Mouse (Mus musculus): ENCODE measurements around the gene Ak5. TPM values are rescaled to one million over a fixed set of nuclear protein-coding genes. Genes with fewer than 3 reads are reported as not detected.
"Not testable (repeated sequence)": the region's sequence is repeated elsewhere in the genome, so short reads cannot be mapped to it uniquely, and the experiment has no call there.

Ak5 gene
- polyA plus RNA-seq, 1 experiment, result 3.3 TPM

DNA sequence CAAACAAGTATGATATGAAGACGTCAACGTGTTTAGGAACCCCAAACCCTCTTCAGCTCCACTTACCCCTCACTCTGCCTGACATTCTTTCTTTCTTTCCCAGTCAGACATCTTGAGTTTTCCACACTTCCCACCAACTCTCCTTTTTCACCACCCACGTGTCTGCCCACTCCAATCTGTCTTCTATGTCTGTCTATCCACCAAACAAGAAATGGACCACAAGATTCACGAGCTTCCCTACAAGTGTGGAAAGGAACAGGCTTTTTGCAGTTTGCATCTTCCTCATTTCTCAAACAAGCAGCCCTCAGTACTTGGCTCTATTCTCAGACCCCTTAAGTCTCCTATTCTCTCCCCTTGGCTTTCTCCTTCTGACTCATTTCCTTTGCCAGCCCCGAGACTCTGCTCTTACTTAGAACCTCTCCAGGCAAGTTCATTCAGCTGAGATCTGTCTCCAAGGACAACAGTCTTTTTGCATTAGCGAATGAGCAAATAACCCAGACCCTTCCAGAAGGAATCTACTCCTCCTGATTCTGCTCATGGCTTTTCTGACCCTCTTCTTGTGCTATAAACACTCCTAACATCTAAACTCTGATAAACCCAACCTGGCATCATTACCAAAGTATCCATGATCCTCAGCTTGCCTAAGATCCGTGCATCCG is 75.3 kb downstream of the Ak5 start:
- WGBS, result 66% methylated on average over 8 of the region's 8 CpGs
- no peak overlapping the region for H3K27ac ChIP-seq (ENCODE audit: insufficient read depth, low read depth, low read length)
- no peak for DNase-seq
- H3K36me3 ChIP-seq (ENCODE audit: control insufficient read depth, insufficient read depth, low read length), result no peaks in the 10 kb centered on the region
- no peaks in the 10 kb centered on the region for H3K4me1 ChIP-seq (ENCODE audit: control insufficient read depth, insufficient read depth, low read length)
- TF ChIP-seq POLR2A (IDR thresholded peaks at IDR 0.05; ENCODE audit: low read depth, low read length) (no peak), CTCF (conservative IDR thresholded peaks at IDR 0.05; ENCODE audit: insufficient read depth, insufficient read length, low read depth, low read length) (no peak)
- no peak overlapping the region for H3K4me3 ChIP-seq (ENCODE audit: insufficient read depth, low read depth, low read length)
- no peaks in the 10 kb centered on the region for H3K27me3 ChIP-seq (replicated peaks; ENCODE audit: control insufficient read depth, insufficient read depth, low read length)

- 82% methylated on average over 7 of the region's 7 CpGs for WGBS
- DNase-seq, result no peak
- H3K4me3 ChIP-seq (ENCODE audit: insufficient read depth, low read depth, low read length), result no peak overlapping the region
- no peak for TF ChIP-seq CTCF (conservative IDR thresholded peaks at IDR 0.05; ENCODE audit: insufficient read depth, insufficient read length, low read depth, low read length)
- TF ChIP-seq POLR2A (IDR thresholded peaks at IDR 0.05; ENCODE audit: low read depth, low read length), result no peak
- no peaks in the 10 kb centered on the region for H3K36me3 ChIP-seq (ENCODE audit: control insufficient read depth, insufficient read depth, low read length)
- H3K27me3 ChIP-seq (replicated peaks; ENCODE audit: control insufficient read depth, insufficient read depth, low read length), result no peaks in the 10 kb centered on the region
- no peak overlapping the region for H3K27ac ChIP-seq (ENCODE audit: insufficient read depth, low read depth, low read length)
- H3K4me1 ChIP-seq (ENCODE audit: control insufficient read depth, insufficient read depth, low read length), result no peaks in the 10 kb centered on the region
Observed at GRCm38 (mm10) chr3:152590491-152590890, 77.7 kb downstream of the Ak5 start.

DNA sequence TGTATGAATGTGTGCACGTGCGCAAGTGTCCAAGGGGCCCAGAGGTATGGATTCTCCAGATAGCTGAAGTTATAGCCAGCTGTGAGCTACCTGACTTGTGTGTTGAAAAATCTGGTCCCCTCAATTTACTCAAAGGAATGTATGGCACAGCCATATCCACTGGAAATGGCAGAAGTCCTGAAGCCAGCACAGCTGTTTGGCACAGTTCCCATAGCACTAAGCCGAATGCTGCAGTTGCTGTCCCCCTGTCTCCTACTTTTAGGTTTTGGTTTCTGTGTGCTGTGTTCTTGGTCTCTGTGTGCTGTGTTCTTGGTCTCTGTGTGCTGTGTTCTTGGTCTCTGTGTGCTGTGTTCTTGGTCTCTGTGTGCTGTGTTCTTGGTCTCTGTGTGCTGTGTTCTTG is 79.1 kb downstream of the Ak5 start:
- 90% methylated on average over 3 of the region's 3 CpGs for WGBS
- not testable (repeated sequence) for H3K27me3 ChIP-seq (replicated peaks; ENCODE audit: control insufficient read depth, insufficient read depth, low read length); DNase-seq; H3K4me3 ChIP-seq (ENCODE audit: insufficient read depth, low read depth, low read length); H3K4me1 ChIP-seq (ENCODE audit: control insufficient read depth, insufficient read depth, low read length); H3K27ac ChIP-seq (ENCODE audit: insufficient read depth, low read depth, low read length); H3K36me3 ChIP-seq (ENCODE audit: control insufficient read depth, insufficient read depth, low read length)

DNA sequence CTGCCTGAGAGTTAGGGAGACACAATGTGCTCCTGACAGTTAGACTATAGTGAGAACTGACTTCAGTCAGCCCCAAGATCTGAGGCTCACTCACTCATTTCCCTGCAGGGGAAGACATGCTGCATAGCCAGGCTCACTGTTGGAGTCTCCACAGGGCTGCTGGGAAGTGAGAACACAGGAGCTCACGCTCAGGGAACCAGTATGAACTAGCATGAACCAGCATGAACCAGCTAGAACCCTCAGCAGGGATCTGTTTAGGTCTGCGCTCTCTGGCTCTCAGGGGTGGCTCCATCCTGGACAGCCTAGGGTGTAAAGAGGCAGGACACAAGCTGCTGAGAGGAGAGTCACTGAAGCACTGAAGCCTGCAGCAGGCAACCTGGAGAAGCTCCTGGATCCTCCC is 81.2 kb downstream of the Ak5 start:
- 45% methylated on average over 2 of the region's 2 CpGs for WGBS
- H3K27me3 ChIP-seq (replicated peaks; ENCODE audit: control insufficient read depth, insufficient read depth, low read length), result no peaks in the 10 kb centered on the region
- no peak for TF ChIP-seq CTCF (conservative IDR thresholded peaks at IDR 0.05; ENCODE audit: insufficient read depth, insufficient read length, low read depth, low read length)
- TF ChIP-seq POLR2A (IDR thresholded peaks at IDR 0.05; ENCODE audit: low read depth, low read length), result no peak
- H3K27ac ChIP-seq (ENCODE audit: insufficient read depth, low read depth, low read length), result no peak overlapping the region
- DNase-seq, result peak; percentile 25
- H3K4me3 ChIP-seq (ENCODE audit: insufficient read depth, low read depth, low read length), result no peak overlapping the region
- no peaks in the 10 kb centered on the region for H3K36me3 ChIP-seq (ENCODE audit: control insufficient read depth, insufficient read depth, low read length)
- H3K4me1 ChIP-seq (ENCODE audit: control insufficient read depth, insufficient read depth, low read length), result no peaks in the 10 kb centered on the region

GRCm38 (mm10) chr3:152586191-152586590 is 82.0 kb downstream of the Ak5 start:
- H3K27me3 ChIP-seq (replicated peaks; ENCODE audit: control insufficient read depth, insufficient read depth, low read length), result no peaks in the 10 kb centered on the region
- H3K36me3 ChIP-seq (ENCODE audit: control insufficient read depth, insufficient read depth, low read length), result no peaks in the 10 kb centered on the region
- DNase-seq, result peak; percentile 19
- 63% methylated on average over 8 of the region's 8 CpGs for WGBS
- no peak for TF ChIP-seq POLR2A (IDR thresholded peaks at IDR 0.05; ENCODE audit: low read depth, low read length)
- no peak for TF ChIP-seq CTCF (conservative IDR thresholded peaks at IDR 0.05; ENCODE audit: insufficient read depth, insufficient read length, low read depth, low read length)
- H3K27ac ChIP-seq (ENCODE audit: insufficient read depth, low read depth, low read length), result no peak overlapping the region
- no peaks in the 10 kb centered on the region for H3K4me1 ChIP-seq (ENCODE audit: control insufficient read depth, insufficient read depth, low read length)
- no peak overlapping the region for H3K4me3 ChIP-seq (ENCODE audit: insufficient read depth, low read depth, low read length)

DNA sequence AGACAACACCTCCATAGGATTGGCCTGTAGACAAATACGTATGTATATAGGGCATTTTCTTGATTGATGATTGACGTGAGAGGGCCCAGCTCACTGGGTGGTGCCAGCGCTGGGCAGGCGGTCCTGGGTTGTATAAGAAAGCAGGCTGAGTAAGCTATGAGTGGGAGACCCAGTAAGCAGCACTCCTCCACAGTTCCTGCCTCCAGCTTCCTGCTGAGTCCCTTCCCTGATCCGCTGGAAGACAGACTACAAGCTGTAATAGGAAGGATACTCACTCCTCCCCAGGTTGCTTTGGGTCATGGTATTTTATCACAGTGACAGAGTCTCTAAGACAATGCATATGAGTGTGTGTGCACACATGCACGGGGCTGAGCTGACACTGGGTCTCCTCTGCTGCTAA is 82.6 kb downstream of the Ak5 start:
- DNase-seq, result no peak
- no peak for TF ChIP-seq POLR2A (IDR thresholded peaks at IDR 0.05; ENCODE audit: low read depth, low read length)
- no peak for TF ChIP-seq CTCF (conservative IDR thresholded peaks at IDR 0.05; ENCODE audit: insufficient read depth, insufficient read length, low read depth, low read length)
- Histone ChIP-seq H3K4me1 (ENCODE audit: control insufficient read depth, insufficient read depth, low read length) (no peaks in the 10 kb centered on the region), H3K36me3 (ENCODE audit: control insufficient read depth, insufficient read depth, low read length) (no peaks in the 10 kb centered on the region), H3K27me3 (replicated peaks; ENCODE audit: control insufficient read depth, insufficient read depth, low read length) (no peaks in the 10 kb centered on the region), H3K27ac (ENCODE audit: insufficient read depth, low read depth, low read length) (no peak overlapping the region), H3K4me3 (ENCODE audit: insufficient read depth, low read depth, low read length) (no peak overlapping the region)
- 64% methylated on average over 6 of the region's 6 CpGs for WGBS

DNA sequence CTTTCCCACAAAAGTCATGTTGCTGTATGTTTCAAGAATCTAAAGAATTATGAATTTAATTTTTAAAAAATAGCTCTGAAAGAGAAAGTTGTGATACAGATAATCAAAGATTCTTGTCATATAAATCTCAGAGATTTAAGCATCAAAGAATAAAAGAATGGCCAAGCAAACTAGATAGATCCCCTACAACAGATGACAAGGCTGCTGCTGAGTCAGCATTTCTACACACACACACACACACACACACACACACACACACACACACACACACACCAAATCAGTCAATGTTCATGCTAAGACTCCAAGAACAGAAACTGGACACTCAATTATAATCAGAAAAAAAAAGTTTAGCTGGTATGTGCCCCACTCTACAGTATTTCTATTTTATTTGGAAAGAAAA is 85.1 kb downstream of the Ak5 start:
- Histone ChIP-seq H3K4me1 (ENCODE audit: control insufficient read depth, insufficient read depth, low read length) (no peaks in the 10 kb centered on the region), H3K36me3 (ENCODE audit: control insufficient read depth, insufficient read depth, low read length) (no peaks in the 10 kb centered on the region)
- no peak for TF ChIP-seq CTCF (conservative IDR thresholded peaks at IDR 0.05; ENCODE audit: insufficient read depth, insufficient read length, low read depth, low read length)
- no peak for TF ChIP-seq POLR2A (IDR thresholded peaks at IDR 0.05; ENCODE audit: low read depth, low read length)

DNA sequence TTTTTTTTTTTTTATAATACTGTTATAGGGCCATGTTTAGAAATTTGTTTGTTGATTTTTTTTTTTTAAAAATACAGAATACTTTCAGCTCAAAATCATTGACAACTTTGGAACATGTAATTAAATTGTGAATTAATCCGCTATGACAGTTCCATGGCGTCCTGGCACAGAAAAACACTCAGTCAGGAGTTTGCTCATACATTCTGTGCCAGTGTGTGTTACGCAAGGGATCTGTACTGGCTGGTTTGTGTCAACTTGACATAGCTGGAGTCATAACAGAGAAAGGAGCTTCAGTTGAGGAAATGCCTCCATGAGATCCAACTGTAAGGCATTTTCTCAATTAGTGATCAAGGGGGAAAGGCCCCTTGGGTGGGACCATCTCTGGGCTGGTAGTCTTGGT is 86.3 kb downstream of the Ak5 start:
- not testable (repeated sequence) for DNase-seq; H3K4me1 ChIP-seq (ENCODE audit: control insufficient read depth, insufficient read depth, low read length)
- WGBS, result 91% methylated on average over 3 of the region's 3 CpGs

More for the DNA sequence above, 85.1 kb downstream of the Ak5 start:
- no peaks in the 10 kb centered on the region for H3K27me3 ChIP-seq (replicated peaks; ENCODE audit: control insufficient read depth, insufficient read depth, low read length)
- H3K27ac ChIP-seq (ENCODE audit: insufficient read depth, low read depth, low read length), result no peak overlapping the region
- H3K4me3 ChIP-seq (ENCODE audit: insufficient read depth, low read depth, low read length), result no peak overlapping the region
- no peak for DNase-seq

More for the DNA sequence above, 86.3 kb downstream of the Ak5 start:
- not testable (repeated sequence) for H3K4me3 ChIP-seq (ENCODE audit: insufficient read depth, low read depth, low read length); H3K36me3 ChIP-seq (ENCODE audit: control insufficient read depth, insufficient read depth, low read length); H3K27ac ChIP-seq (ENCODE audit: insufficient read depth, low read depth, low read length); H3K27me3 ChIP-seq (replicated peaks; ENCODE audit: control insufficient read depth, insufficient read depth, low read length)
